Comparison of ENCODE assay signal across 11 mouse cellular contexts in genomic region chr10:61365902-61366301, GRCm38 (mm10). TPM values are rescaled to one million over a fixed set of nuclear protein-coding genes. Genes with fewer than 3 reads are reported as not detected.
A peak's percentile ranks its signal among the peaks of the same experiment; 100 is the strongest.
DNase-seq lines count a peak whose midpoint lies in the region; ATAC-seq and TF ChIP-seq lines count a peak whose summit lies in the region.
"Had no signal": no experiment of that assay in that cellular context is flagged by ENCODE, and none has a peak within 500 bp of the region (broad histone marks: within the 10 kb centered on the region; RNA-seq: fewer than 3 reads in every experiment).

No protein-coding gene starts in this region.

- 58% methylated on average over 1 of the region's 1 CpGs for WGBS in intestine, embryonic 14.5 days
- WGBS in intestine, embryonic 15.5 days, result 50% methylated on average over 1 of the region's 1 CpGs
- 42% methylated on average over 1 of the region's 1 CpGs for WGBS in lung, embryonic 16.5 days
- 80% methylated on average over 1 of the region's 1 CpGs for WGBS in midbrain, postnatal 0 days

- peak; percentile 46 for DNase-seq in intestine, embryonic 14.5 days (ENCODE audit: low spot score)
- peak; percentile 43 for DNase-seq in R1 (ENCODE audit: low read depth, low spot score)
- peak; percentile 78 to 92 for DNase-seq in heart, adult 9 months (ENCODE audit: low spot score in 2 of 2)
- no peak for DNase-seq in frontal cortex, adult 2 months (ENCODE audit: extremely low spot score in 1 of 2, low spot score in 1 of 2)
- no peak for DNase-seq in midbrain, postnatal 0 days (ENCODE audit: low spot score)
- DNase-seq in cerebellum, adult 18-20 months, result no peak
- DNase-seq: cerebellum, adult 2 months had no signal

- H3K4me2 ChIP-seq in intestine, embryonic 14.5 days (ENCODE audit: low read length), result no peak overlapping the region
- H3K4me2 ChIP-seq in intestine, embryonic 15.5 days (replicated peaks), result no peak overlapping the region
- no peak overlapping the region for H3K4me2 ChIP-seq in lung, embryonic 16.5 days (ENCODE audit: low read depth, low read length)
- no peak overlapping the region for H3K4me2 ChIP-seq in midbrain, postnatal 0 days (ENCODE audit: low read depth, low read length, poor library complexity, severe bottlenecking)

- H3K9me3 ChIP-seq in intestine, embryonic 14.5 days (ENCODE audit: control insufficient read depth, low read length), result no peaks in the 10 kb centered on the region
- H3K9me3 ChIP-seq in intestine, embryonic 15.5 days, result no peaks in the 10 kb centered on the region
- H3K9me3 ChIP-seq in lung, embryonic 16.5 days (ENCODE audit: control insufficient read depth, low read length), result peaks cover 2% of the 10 kb centered on the region; the same call in 1 of the 2 replicates
- H3K9me3 ChIP-seq in midbrain, postnatal 0 days (ENCODE audit: low read length), result no peaks in the 10 kb centered on the region

- no peak for TF ChIP-seq CTCF in midbrain, postnatal 0 days (IDR thresholded peaks at IDR 0.05)

- H3K27ac ChIP-seq in intestine, embryonic 14.5 days (ENCODE audit: low read depth), result no peak overlapping the region
- no peak overlapping the region for H3K27ac ChIP-seq in intestine, embryonic 15.5 days
- H3K27ac ChIP-seq in lung, embryonic 16.5 days (ENCODE audit: low read length), result peak overlapping the region; percentile 35; the same call in 1 of the 2 replicates
- no peak overlapping the region for H3K27ac ChIP-seq in midbrain, postnatal 0 days (ENCODE audit: low read depth, low read length)

- no peak for ATAC-seq in intestine, embryonic 14.5 days (replicated peaks; ENCODE audit: low FRiP score, low TSS enrichment, low read depth)
- ATAC-seq in intestine, embryonic 15.5 days, result no peak
- ATAC-seq in lung, embryonic 16.5 days (ENCODE audit: low read depth), result peak; percentile 79
- ATAC-seq in midbrain, postnatal 0 days (ENCODE audit: low FRiP score), result no peak
- ATAC-seq: midbrain, embryonic 16.5 days had no signal

- H3K36me3 ChIP-seq in intestine, embryonic 14.5 days (ENCODE audit: control insufficient read depth, insufficient read depth, low read length), result no peaks in the 10 kb centered on the region
- H3K36me3 ChIP-seq in intestine, embryonic 15.5 days, result no peaks in the 10 kb centered on the region
- peaks cover 5% of the 10 kb centered on the region for H3K36me3 ChIP-seq in lung, embryonic 16.5 days (ENCODE audit: control insufficient read depth, insufficient read depth, low read length)
- no peaks in the 10 kb centered on the region for H3K36me3 ChIP-seq in midbrain, postnatal 0 days (ENCODE audit: insufficient read depth, low read length)

- H3K27me3 ChIP-seq in intestine, embryonic 14.5 days (replicated peaks; ENCODE audit: control insufficient read depth, insufficient read depth, low read length), result no peaks in the 10 kb centered on the region
- H3K27me3 ChIP-seq in intestine, embryonic 15.5 days (replicated peaks), result no peaks in the 10 kb centered on the region
- H3K27me3 ChIP-seq in lung, embryonic 16.5 days (ENCODE audit: control insufficient read depth, insufficient read depth, low read depth, low read length), result no peaks in the 10 kb centered on the region
- H3K27me3 ChIP-seq in midbrain, postnatal 0 days (ENCODE audit: insufficient read depth, low read length), result no peaks in the 10 kb centered on the region

- H3K4me3 ChIP-seq in intestine, embryonic 14.5 days (ENCODE audit: low read depth, low read length), result no peak overlapping the region
- H3K4me3 ChIP-seq in intestine, embryonic 15.5 days (replicated peaks), result no peak overlapping the region
- no peak overlapping the region for H3K4me3 ChIP-seq in lung, embryonic 16.5 days (ENCODE audit: low read length)
- no peak overlapping the region for H3K4me3 ChIP-seq in midbrain, postnatal 0 days (ENCODE audit: low read depth, low read length)
- H3K4me3 ChIP-seq: erythroblast, embryonic 14.5 days had no signal

- H3K9ac ChIP-seq in intestine, embryonic 14.5 days (ENCODE audit: low read length), result no peak overlapping the region
- H3K9ac ChIP-seq in intestine, embryonic 15.5 days, result no peak overlapping the region
- no peak overlapping the region for H3K9ac ChIP-seq in lung, embryonic 16.5 days (ENCODE audit: low read length)
- no peak overlapping the region for H3K9ac ChIP-seq in midbrain, postnatal 0 days (replicated peaks; ENCODE audit: low read length, poor library complexity, severe bottlenecking)

- H3K4me1 ChIP-seq in intestine, embryonic 14.5 days (replicated peaks; ENCODE audit: control insufficient read depth, insufficient read depth, low read length), result peaks cover 15% of the 10 kb centered on the region
- H3K4me1 ChIP-seq in intestine, embryonic 15.5 days (replicated peaks), result peaks cover 24% of the 10 kb centered on the region
- peaks cover 21% of the 10 kb centered on the region for H3K4me1 ChIP-seq in lung, embryonic 16.5 days (replicated peaks; ENCODE audit: control insufficient read depth, insufficient read depth, low read length)
- H3K4me1 ChIP-seq in midbrain, postnatal 0 days (ENCODE audit: insufficient read depth, low read length), result no peaks in the 10 kb centered on the region

RNA-seq across cellular contexts. Expression of gene Pald1, which starts 17.4 kb away (rescaled TPM):
- 18.3 and 19.6 TPM in 2 replicates for polyA plus RNA-seq in intestine, embryonic 14.5 days (2014; fragmentation: Nextera tagmentation; extraction: Ambion mirVana)
- 14.5 and 16.3 TPM in 2 replicates for polyA plus RNA-seq in intestine, embryonic 15.5 days (2015; fragmentation: Nextera tagmentation; extraction: Ambion mirVana)
- polyA plus RNA-seq in lung, embryonic 16.5 days (2015; fragmentation: Nextera tagmentation; extraction: Ambion mirVana), result 49.4 and 49.9 TPM in 2 replicates
- polyA plus RNA-seq in frontal cortex, adult 2 months (2012; rRNA removed), result 11.6 and 13.5 TPM in 2 replicates
- total RNA-seq in midbrain, postnatal 0 days (2014; rRNA removed), result 25.2 and 27.1 TPM in 2 replicates
- polyA plus RNA-seq in midbrain, postnatal 0 days (2015; fragmentation: Nextera tagmentation; extraction: Ambion mirVana), result 16.0 and 16.8 TPM in 2 replicates

RNA-seq across cellular contexts. Expression of gene Nodal, which starts 51.9 kb away (rescaled TPM):
- 0.50 and 0.54 TPM in 2 replicates for polyA plus RNA-seq in intestine, embryonic 14.5 days (2014; fragmentation: Nextera tagmentation; extraction: Ambion mirVana)
- 0.09 and 0.20 TPM in 2 replicates for polyA plus RNA-seq in intestine, embryonic 15.5 days (2015; fragmentation: Nextera tagmentation; extraction: Ambion mirVana)
- polyA plus RNA-seq in lung, embryonic 16.5 days (2015; fragmentation: Nextera tagmentation; extraction: Ambion mirVana), result 0.16 and 0.20 TPM in 2 replicates
- polyA plus RNA-seq in frontal cortex, adult 2 months (2012; rRNA removed), result 0.38 and 0.70 TPM in 2 replicates
- 0.38 and 0.47 TPM in 2 replicates for total RNA-seq in midbrain, postnatal 0 days (2014; rRNA removed)
- polyA plus RNA-seq in midbrain, postnatal 0 days (2015; fragmentation: Nextera tagmentation; extraction: Ambion mirVana), result 0.26 and 0.37 TPM in 2 replicates

Comparison
In these comparisons a context has a peak if more than half of its experiments do, and no peak if none do; other contexts are left out.
1. DNase-seq: peak in intestine, embryonic 14.5 days (single experiment), R1 (single experiment) and heart, adult 9 months (2 of 2); none in frontal cortex, adult 2 months (0 of 2), midbrain, postnatal 0 days (single experiment) and cerebellum, adult 18-20 months (0 of 2).